Mouse (Mus musculus): ENCODE data around the gene Tmem270. TPM values are rescaled to one million over a fixed set of nuclear protein-coding genes. Genes with fewer than 3 reads are reported as not detected.

Tmem270 gene
- polyA plus RNA-seq, 1 experiment = not detected

- no peak for DNase-seq
- Histone ChIP-seq H3K4me3 (ENCODE audit: control insufficient read depth, insufficient read depth, low read length) (no peak overlapping the region), H3K27me3 (ENCODE audit: control insufficient read depth, insufficient read depth, low read length) (no peaks in the 10 kb centered on the region; the same call in 1 of the 2 replicates), H3K36me3 (ENCODE audit: control insufficient read depth, insufficient read depth, low read length) (no peaks in the 10 kb centered on the region), H3K4me1 (replicated peaks; ENCODE audit: control insufficient read depth, insufficient read depth, low read length) (no peaks in the 10 kb centered on the region), H3K27ac (ENCODE audit: control insufficient read depth, insufficient read depth, low read length) (no peak overlapping the region)
- WGBS = 56% methylated on average over 18 of the region's 18 CpGs
- no peak for TF ChIP-seq POLR2A (IDR thresholded peaks at IDR 0.05; ENCODE audit: control insufficient read depth, extremely low read depth, insufficient read depth, low read length, poor library complexity)
- TF ChIP-seq CTCF (IDR thresholded peaks at IDR 0.05; ENCODE audit: borderline replicate concordance, control insufficient read depth, extremely low read depth, insufficient read depth, low read length, poor library complexity) = no peak
These were observed 39.0 kb downstream of the Tmem270 start for GRCm38 (mm10) chr5:134867320-134868144.

GRCm38 (mm10) chr5:134865158-134865557 is 41.4 kb downstream of the Tmem270 start:
- 81% methylated on average over 8 of the region's 8 CpGs for WGBS
- Histone ChIP-seq H3K36me3 (ENCODE audit: control insufficient read depth, insufficient read depth, low read length) (no peaks in the 10 kb centered on the region), H3K4me1 (replicated peaks; ENCODE audit: control insufficient read depth, insufficient read depth, low read length) (peaks cover 19% of the 10 kb centered on the region), H3K27ac (ENCODE audit: control insufficient read depth, insufficient read depth, low read length) (no peak overlapping the region), H3K27me3 (ENCODE audit: control insufficient read depth, insufficient read depth, low read length) (no peaks in the 10 kb centered on the region; the same call in 1 of the 2 replicates), H3K4me3 (ENCODE audit: control insufficient read depth, insufficient read depth, low read length) (no peak overlapping the region)
- no peak for DNase-seq
- TF ChIP-seq POLR2A (IDR thresholded peaks at IDR 0.05; ENCODE audit: control insufficient read depth, extremely low read depth, insufficient read depth, low read length, poor library complexity) (no peak), CTCF (IDR thresholded peaks at IDR 0.05; ENCODE audit: borderline replicate concordance, control insufficient read depth, extremely low read depth, insufficient read depth, low read length, poor library complexity) (no peak)

GRCm38 (mm10) chr5:134861902-134862497 is 44.5 kb downstream of the Tmem270 start:
- Histone ChIP-seq H3K36me3 (ENCODE audit: control insufficient read depth, insufficient read depth, low read length) (no peaks in the 10 kb centered on the region), H3K27ac (ENCODE audit: control insufficient read depth, insufficient read depth, low read length) (no peak overlapping the region), H3K4me1 (replicated peaks; ENCODE audit: control insufficient read depth, insufficient read depth, low read length) (peaks cover 19% of the 10 kb centered on the region), H3K27me3 (ENCODE audit: control insufficient read depth, insufficient read depth, low read length) (no peaks in the 10 kb centered on the region; the same call in 1 of the 2 replicates), H3K4me3 (ENCODE audit: control insufficient read depth, insufficient read depth, low read length) (no peak overlapping the region)
- 94% methylated on average over 16 of the region's 16 CpGs for WGBS
- TF ChIP-seq POLR2A (IDR thresholded peaks at IDR 0.05; ENCODE audit: control insufficient read depth, extremely low read depth, insufficient read depth, low read length, poor library complexity) (no peak), CTCF (IDR thresholded peaks at IDR 0.05; ENCODE audit: borderline replicate concordance, control insufficient read depth, extremely low read depth, insufficient read depth, low read length, poor library complexity) (no peak)
- no peak for DNase-seq

- WGBS = 96% methylated on average over 5 of the region's 5 CpGs
These were observed 47.3 kb downstream of the Tmem270 start for GRCm38 (mm10) chr5:134859193-134859592.

GRCm38 (mm10) chr5:134858378-134858777 is 48.2 kb downstream of the Tmem270 start:
- Histone ChIP-seq H3K27me3 (ENCODE audit: control insufficient read depth, insufficient read depth, low read length) (no peaks in the 10 kb centered on the region), H3K27ac (ENCODE audit: control insufficient read depth, insufficient read depth, low read length) (no peak overlapping the region), H3K4me1 (replicated peaks; ENCODE audit: control insufficient read depth, insufficient read depth, low read length) (peaks cover 19% of the 10 kb centered on the region), H3K36me3 (ENCODE audit: control insufficient read depth, insufficient read depth, low read length) (no peaks in the 10 kb centered on the region), H3K4me3 (ENCODE audit: control insufficient read depth, insufficient read depth, low read length) (no peak overlapping the region)
- TF ChIP-seq POLR2A (IDR thresholded peaks at IDR 0.05; ENCODE audit: control insufficient read depth, extremely low read depth, insufficient read depth, low read length, poor library complexity) (no peak), CTCF (IDR thresholded peaks at IDR 0.05; ENCODE audit: borderline replicate concordance, control insufficient read depth, extremely low read depth, insufficient read depth, low read length, poor library complexity) (no peak)
- no peak for DNase-seq
- 88% methylated on average over 10 of the region's 10 CpGs for WGBS

More at GRCm38 (mm10) chr5:134859193-134859592, 47.3 kb downstream of the Tmem270 start:
- DNase-seq = no peak
- Histone ChIP-seq H3K36me3 (ENCODE audit: control insufficient read depth, insufficient read depth, low read length) (no peaks in the 10 kb centered on the region), H3K4me1 (replicated peaks; ENCODE audit: control insufficient read depth, insufficient read depth, low read length) (peaks cover 19% of the 10 kb centered on the region), H3K27ac (ENCODE audit: control insufficient read depth, insufficient read depth, low read length) (no peak overlapping the region), H3K27me3 (ENCODE audit: control insufficient read depth, insufficient read depth, low read length) (no peaks in the 10 kb centered on the region), H3K4me3 (ENCODE audit: control insufficient read depth, insufficient read depth, low read length) (no peak overlapping the region)
- no peak for TF ChIP-seq CTCF (IDR thresholded peaks at IDR 0.05; ENCODE audit: borderline replicate concordance, control insufficient read depth, extremely low read depth, insufficient read depth, low read length, poor library complexity)
- TF ChIP-seq POLR2A (IDR thresholded peaks at IDR 0.05; ENCODE audit: control insufficient read depth, extremely low read depth, insufficient read depth, low read length, poor library complexity) = no peak

GRCm38 (mm10) chr5:134852873-134853272 is 53.7 kb downstream of the Tmem270 start:
- H3K27ac ChIP-seq (ENCODE audit: control insufficient read depth, insufficient read depth, low read length) = no peak overlapping the region
- no peaks in the 10 kb centered on the region for H3K27me3 ChIP-seq (ENCODE audit: control insufficient read depth, insufficient read depth, low read length)
- H3K36me3 ChIP-seq (ENCODE audit: control insufficient read depth, insufficient read depth, low read length) = no peaks in the 10 kb centered on the region
- H3K4me1 ChIP-seq (replicated peaks; ENCODE audit: control insufficient read depth, insufficient read depth, low read length) = no peaks in the 10 kb centered on the region
- H3K4me3 ChIP-seq (ENCODE audit: control insufficient read depth, insufficient read depth, low read length) = no peak overlapping the region
- 92% methylated on average over 5 of the region's 5 CpGs for WGBS
- DNase-seq = no peak
- TF ChIP-seq CTCF (IDR thresholded peaks at IDR 0.05; ENCODE audit: borderline replicate concordance, control insufficient read depth, extremely low read depth, insufficient read depth, low read length, poor library complexity) = no peak

Other genes starting within 250 kb of the Tmem270 start
- gene Limk1, start 218.1 kb downstream of the Tmem270 start, polyA plus RNA-seq (2012; rRNA removed) = 31.8 TPM in 2 replicates
- gene Eln, start 159.4 kb downstream of the Tmem270 start, polyA plus RNA-seq (2012; rRNA removed) = 32.2 and 35.5 TPM in 2 replicates
- 1.8 and 1.9 TPM in 2 replicates for gene Cldn13, start 8.8 kb upstream of the Tmem270 start, polyA plus RNA-seq (2012; rRNA removed)
- 24.9 and 26.7 TPM in 2 replicates for gene Mettl27, start 25.6 kb upstream of the Tmem270 start, polyA plus RNA-seq (2012; rRNA removed)
- gene Cldn4, start 40.2 kb upstream of the Tmem270 start, polyA plus RNA-seq (2012; rRNA removed) = 55.4 and 57.8 TPM in 2 replicates
- 14.7 and 15.0 TPM in 2 replicates for gene Cldn3, start 79.5 kb upstream of the Tmem270 start, polyA plus RNA-seq (2012; rRNA removed)
- 71.7 and 84.8 TPM in 2 replicates for gene Abhd11, start 102.4 kb upstream of the Tmem270 start, polyA plus RNA-seq (2012; rRNA removed)
- 20.3 and 23.7 TPM in 2 replicates for gene Stx1a, start 116.7 kb upstream of the Tmem270 start, polyA plus RNA-seq (2012; rRNA removed)
- gene Dnajc30, start 157.5 kb upstream of the Tmem270 start, polyA plus RNA-seq (2012; rRNA removed) = 26.8 and 35.1 TPM in 2 replicates
- 116 and 125 TPM in 2 replicates for gene Bud23, start 158.2 kb upstream of the Tmem270 start, polyA plus RNA-seq (2012; rRNA removed)
- 1.8 and 2.3 TPM in 2 replicates for gene Vps37d, start 171.5 kb upstream of the Tmem270 start, polyA plus RNA-seq (2012; rRNA removed)
- 22.5 and 31.5 TPM in 2 replicates for gene Mlxipl, start 183.2 kb upstream of the Tmem270 start, polyA plus RNA-seq (2012; rRNA removed)
- 18.5 and 18.7 TPM in 2 replicates for gene Tbl2, start 242.9 kb upstream of the Tmem270 start, polyA plus RNA-seq (2012; rRNA removed)

All from thymus, adult 2 months (tissue).